Comparison of ENCODE assay signal across 9 mouse cellular contexts in the genomic region with DNA sequence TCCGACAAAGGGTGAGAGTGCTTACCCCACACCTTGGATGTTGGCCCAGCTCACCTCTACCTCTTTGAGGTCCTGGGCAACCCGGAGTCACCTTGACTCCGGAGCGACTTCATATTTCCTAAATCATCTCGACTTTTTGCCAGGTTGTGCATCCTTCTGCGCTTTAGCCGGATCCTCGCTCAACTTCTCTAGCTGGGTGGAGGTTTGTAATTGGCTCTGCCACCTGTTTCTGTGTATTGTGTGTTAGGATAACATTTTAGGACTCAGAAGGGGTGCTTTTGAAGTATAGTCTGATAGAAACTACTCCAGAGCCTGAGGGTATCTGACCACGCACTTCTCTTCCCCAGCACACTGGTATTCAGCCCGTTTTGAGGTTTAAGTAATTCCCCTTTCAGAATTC. TPM values are rescaled to one million over a fixed set of nuclear protein-coding genes. Genes with fewer than 3 reads are reported as not detected.
A peak's percentile ranks its signal among the peaks of the same experiment; 100 is the strongest.
DNase-seq lines count a peak whose midpoint lies in the region; ATAC-seq and TF ChIP-seq lines count a peak whose summit lies in the region.
"Had no signal": no experiment of that assay in that cellular context is flagged by ENCODE, and none has a peak within 500 bp of the region (broad histone marks: within the 10 kb centered on the region; RNA-seq: fewer than 3 reads in every experiment).

No protein-coding gene starts in this region.

- peaks cover 11% of the 10 kb centered on the region for H3K4me1 ChIP-seq in heart, embryonic 11.5 days (ENCODE audit: control insufficient read depth, insufficient read depth, low read length)
- H3K4me1 ChIP-seq in G1E (ENCODE audit: insufficient read depth, low read depth, low read length): peaks cover 54% of the 10 kb centered on the region
- H3K4me1 ChIP-seq in liver, postnatal 0 days (ENCODE audit: insufficient read depth): peaks cover 29% of the 10 kb centered on the region

- H3K27ac ChIP-seq in heart, embryonic 11.5 days (ENCODE audit: low read depth, low read length): peak overlapping the region; percentile 83; the same call in 1 of the 2 replicates
- peak overlapping the region; percentile 86 for H3K27ac ChIP-seq in liver, postnatal 0 days (ENCODE audit: low read depth)

- peak overlapping the region; percentile 74 for H3K4me2 ChIP-seq in heart, embryonic 11.5 days
- H3K4me2 ChIP-seq in liver, postnatal 0 days (ENCODE audit: low read depth, low read length): peak overlapping the region; percentile 77

- TF ChIP-seq EP300 in liver, postnatal 0 days (IDR thresholded peaks at IDR 0.05; ENCODE audit: low read depth): no peak

- WGBS in heart, embryonic 11.5 days (ENCODE audit: insufficient replicate concordance): 4% methylated on average over 10 of the region's 10 CpGs
- 2% methylated on average over 10 of the region's 10 CpGs for WGBS in liver, postnatal 0 days (ENCODE audit: insufficient replicate concordance)

- peak overlapping the region; percentile 84 for H3K9ac ChIP-seq in heart, embryonic 11.5 days (ENCODE audit: low read depth, low read length)
- peak overlapping the region; percentile 79 for H3K9ac ChIP-seq in liver, postnatal 0 days (replicated peaks)

- no peaks in the 10 kb centered on the region for H3K27me3 ChIP-seq in heart, embryonic 11.5 days (ENCODE audit: control insufficient read depth, insufficient read depth, low read length)
- H3K27me3 ChIP-seq in G1E (ENCODE audit: insufficient read depth, low read length): no peaks in the 10 kb centered on the region
- H3K27me3 ChIP-seq in liver, postnatal 0 days (ENCODE audit: insufficient read depth, low read length): no peaks in the 10 kb centered on the region
- H3K27me3 ChIP-seq: Patski had no signal

- no peaks in the 10 kb centered on the region for H3K9me3 ChIP-seq in heart, embryonic 11.5 days (replicated peaks; ENCODE audit: control insufficient read depth, low read length)
- no peaks in the 10 kb centered on the region for H3K9me3 ChIP-seq in G1E (replicated peaks)
- H3K9me3 ChIP-seq in liver, postnatal 0 days (ENCODE audit: low read length): no peaks in the 10 kb centered on the region

- no peak for ATAC-seq in heart, embryonic 11.5 days (replicated peaks; ENCODE audit: insufficient number of reproducible peaks, low FRiP score, low TSS enrichment)
- ATAC-seq in G1E (ENCODE audit: extremely low read depth, insufficient number of reproducible peaks, low FRiP score, poor library complexity, severe bottlenecking): no peak
- no peak for ATAC-seq in liver, postnatal 0 days

- DNase-seq in heart, adult 11 months: no peak
- peak; percentile 22 for DNase-seq in G1E (ENCODE audit: low spot score)
- DNase-seq in forelimb bud, embryonic 11.5 days (ENCODE audit: low read depth, low spot score): peak; percentile 10
- no peak for DNase-seq in liver, postnatal 0 days
- DNase-seq in layer of hippocampus, adult 11-12 months (ENCODE audit: low spot score): no peak
- no peak for DNase-seq in gastrocnemius, postnatal 36 days
- no peak for DNase-seq in cerebellum, postnatal 36 days

- no peaks in the 10 kb centered on the region for H3K36me3 ChIP-seq in heart, embryonic 11.5 days (ENCODE audit: control insufficient read depth, insufficient read depth, low read length)
- peaks cover 30% of the 10 kb centered on the region for H3K36me3 ChIP-seq in G1E (replicated peaks)
- H3K36me3 ChIP-seq in liver, postnatal 0 days (replicated peaks; ENCODE audit: insufficient read depth, low read length): peaks cover 10% of the 10 kb centered on the region

- no peak for TF ChIP-seq CTCF in G1E (IDR thresholded peaks at IDR 0.05; ENCODE audit: low read depth, low read length)
- TF ChIP-seq CTCF in liver, postnatal 0 days (IDR thresholded peaks at IDR 0.05; ENCODE audit: low read depth): no peak

- peak overlapping the region; percentile 69 for H3K4me3 ChIP-seq in heart, embryonic 11.5 days (ENCODE audit: low read depth, low read length)
- peak overlapping the region; percentile 79 for H3K4me3 ChIP-seq in G1E (ENCODE audit: low read depth, low read length)
- H3K4me3 ChIP-seq in liver, postnatal 0 days (ENCODE audit: low read depth, low read length): peak overlapping the region; percentile 63

- intact Hi-C loops in gastrocnemius, postnatal 36 days (cut with DNase I): loop anchor here (5.0 kb wide), 1 partner anchor 346 kb away; a partner anchor contains a TSS

RNA-seq across cellular contexts. Expression of a gene that starts 0.6 kb away (rescaled TPM):
- 10.7 and 15.0 TPM in 2 replicates for polyA plus RNA-seq in heart, embryonic 11.5 days (2014; fragmentation: Nextera tagmentation; extraction: Ambion mirVana)
- 71.2 and 75.4 TPM in 2 replicates for total RNA-seq in G1E (2014; fragmentation: Nextera tagmentation)
- total RNA-seq in G1E (2017): 28.5 and 32.3 TPM in 2 replicates
- polyA plus RNA-seq in G1E (2012): 1.8 and 3.3 TPM in 2 replicates
- polyA plus RNA-seq in liver, postnatal 0 days (2015; fragmentation: Nextera tagmentation; extraction: Ambion mirVana): 6.1 TPM in 2 replicates
- total RNA-seq in gastrocnemius, postnatal 36 days (2021): 10 to 100 TPM; 17.5 to 18.8 TPM

RNA-seq across cellular contexts. Expression of a gene that starts 0.7 kb away (rescaled TPM):
- polyA plus RNA-seq in heart, embryonic 11.5 days (2014; fragmentation: Nextera tagmentation; extraction: Ambion mirVana): 85.9 and 87.2 TPM in 2 replicates
- 53.4 and 85.9 TPM in 2 replicates for total RNA-seq in G1E (2014; fragmentation: Nextera tagmentation)
- total RNA-seq in G1E (2017): 57.7 and 58.2 TPM in 2 replicates
- polyA plus RNA-seq in G1E (2012): 51.1 and 54.6 TPM in 2 replicates
- polyA plus RNA-seq in liver, postnatal 0 days (2015; fragmentation: Nextera tagmentation; extraction: Ambion mirVana): 24.9 and 28.1 TPM in 2 replicates
- 10 to 100 TPM; 24.7 to 29.8 TPM for total RNA-seq in gastrocnemius, postnatal 36 days (2021)

Comparison
In these comparisons a context has a peak if more than half of its experiments do, and no peak if none do; other contexts are left out.
1. DNase-seq: peak in G1E (single experiment) and forelimb bud, embryonic 11.5 days (single experiment); none in heart, adult 11 months (single experiment), liver, postnatal 0 days (single experiment), layer of hippocampus, adult 11-12 months (single experiment), gastrocnemius, postnatal 36 days (0 of 2) and cerebellum, postnatal 36 days (0 of 2).
2. Peak in every context shown above with its lines, with median percentiles within 50 percentile points of each other: H3K4me3 ChIP-seq.